Mouse (Mus musculus) heart, postnatal 25 days (tissue): ENCODE measurements around the gene Neurl3. TPM values are rescaled to one million over a fixed set of nuclear protein-coding genes. Genes with fewer than 3 reads are reported as not detected.

ENCODE experiments used
- DNase-seq: peaks from one replicate; pipeline ENCODE4 v3.0.0; 2022; ENCODE audit warnings: low spot score
- intact Hi-C: fragments of 180-260 bp; cut with DNase I; formaldehyde crosslinking; loops from one replicate; pipeline ENCODE4 v1.15.1; 2025
- total RNA-seq, 2 experiments: library from RNA; stranded (reverse); gene quantifications; 2 replicates each; pipeline ENCODE4 v1.2.3; 2021

Neurl3 gene
- 1 to 10 TPM; 3.1 to 3.4 TPM for total RNA-seq

DNA sequence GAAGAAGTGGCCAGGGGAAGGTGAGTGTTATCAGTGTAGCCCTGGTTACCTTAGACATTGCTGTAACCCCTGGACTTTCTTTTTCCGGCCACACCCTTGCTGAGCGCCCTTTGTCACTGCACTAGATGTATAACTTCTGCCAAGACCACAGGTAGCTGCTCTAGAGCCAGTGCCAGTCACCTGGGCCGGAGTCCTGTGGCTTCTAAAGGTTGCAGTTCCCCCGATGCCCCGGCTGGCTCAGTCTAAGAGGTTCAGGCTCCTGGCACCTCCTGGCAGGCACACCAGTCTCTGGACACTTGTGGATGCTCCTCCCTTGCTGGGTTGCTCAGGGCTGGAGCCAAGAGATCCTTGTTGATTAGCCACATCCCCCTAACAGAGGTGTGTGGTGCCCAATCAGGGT lies at the start of gene Neurl3:
Neurl3 (minus strand) TSS at position 225 of the 400 bp plus-strand sequence.
- intact Hi-C loops: no loop called here
- DNase-seq: no peak

DNA sequence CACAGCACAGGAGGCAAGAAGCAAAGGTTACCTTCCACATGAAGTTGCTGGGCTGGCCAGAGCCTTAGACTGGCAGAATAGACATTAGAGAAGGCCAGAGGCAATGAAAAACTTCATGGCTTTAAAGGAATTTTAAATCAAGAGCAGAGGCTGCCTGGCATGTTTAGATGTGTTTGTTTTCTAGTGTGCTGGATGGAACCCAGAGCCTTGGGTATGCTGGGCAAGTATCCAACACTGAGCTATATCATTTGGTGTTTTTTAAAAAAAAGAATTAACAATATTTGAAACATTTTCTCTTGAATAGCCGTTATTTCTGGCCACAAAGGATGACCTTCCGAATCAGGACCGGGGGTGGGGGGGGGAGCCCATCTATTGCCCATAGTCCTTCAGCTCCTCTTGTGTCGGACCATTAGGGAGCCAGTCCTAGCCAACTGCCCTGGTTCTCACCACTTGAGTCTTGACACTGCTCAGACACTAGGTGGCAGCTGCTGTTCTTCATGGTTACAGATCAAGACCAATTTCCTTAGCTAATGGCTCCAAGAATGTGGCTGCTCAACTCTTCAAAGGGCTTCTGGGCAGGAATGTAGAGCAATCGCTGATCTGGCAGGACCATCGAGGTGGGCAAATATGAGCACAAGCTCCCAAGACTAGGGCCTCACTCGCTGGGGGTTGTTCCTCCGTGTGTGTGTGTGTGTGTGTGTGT lies 49.4 kb upstream of the Neurl3 start:
- intact Hi-C loops: loop anchor here (2.0 kb wide), 2 partner anchors 169 to 177 kb away; no protein-coding TSS in a partner anchor
- DNase-seq: no peak

GRCm38 (mm10) chr1:36323076-36323475 lies 48.6 kb upstream of the Neurl3 start:
- DNase-seq: no peak
- intact Hi-C loops: no loop called here

GRCm38 (mm10) chr1:36321829-36322573 lies 47.5 kb upstream of the Neurl3 start:
- DNase-seq: no peak
- intact Hi-C loops: no loop called here

GRCm38 (mm10) chr1:36321164-36321563 lies 46.7 kb upstream of the Neurl3 start:
- intact Hi-C loops: no loop called here
- DNase-seq: no peak

DNA sequence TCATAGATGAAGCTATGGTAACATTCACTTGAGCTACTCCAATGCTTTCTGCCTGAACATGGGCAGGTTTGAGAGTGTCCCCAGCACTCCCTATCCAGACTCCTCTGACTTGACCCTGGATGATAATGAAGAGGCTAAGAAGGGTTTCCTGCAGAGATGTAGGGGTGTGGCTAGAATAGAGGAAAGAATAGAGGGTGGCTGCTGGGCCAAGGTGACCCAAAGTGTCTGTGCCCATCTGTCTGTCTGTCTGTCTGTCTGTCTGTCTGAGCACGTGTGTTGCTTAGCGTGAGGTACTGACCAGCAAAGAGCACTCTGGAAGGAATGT lies 41.3 kb upstream of the Neurl3 start:
- DNase-seq: no peak
- intact Hi-C loops: no loop called here

DNA sequence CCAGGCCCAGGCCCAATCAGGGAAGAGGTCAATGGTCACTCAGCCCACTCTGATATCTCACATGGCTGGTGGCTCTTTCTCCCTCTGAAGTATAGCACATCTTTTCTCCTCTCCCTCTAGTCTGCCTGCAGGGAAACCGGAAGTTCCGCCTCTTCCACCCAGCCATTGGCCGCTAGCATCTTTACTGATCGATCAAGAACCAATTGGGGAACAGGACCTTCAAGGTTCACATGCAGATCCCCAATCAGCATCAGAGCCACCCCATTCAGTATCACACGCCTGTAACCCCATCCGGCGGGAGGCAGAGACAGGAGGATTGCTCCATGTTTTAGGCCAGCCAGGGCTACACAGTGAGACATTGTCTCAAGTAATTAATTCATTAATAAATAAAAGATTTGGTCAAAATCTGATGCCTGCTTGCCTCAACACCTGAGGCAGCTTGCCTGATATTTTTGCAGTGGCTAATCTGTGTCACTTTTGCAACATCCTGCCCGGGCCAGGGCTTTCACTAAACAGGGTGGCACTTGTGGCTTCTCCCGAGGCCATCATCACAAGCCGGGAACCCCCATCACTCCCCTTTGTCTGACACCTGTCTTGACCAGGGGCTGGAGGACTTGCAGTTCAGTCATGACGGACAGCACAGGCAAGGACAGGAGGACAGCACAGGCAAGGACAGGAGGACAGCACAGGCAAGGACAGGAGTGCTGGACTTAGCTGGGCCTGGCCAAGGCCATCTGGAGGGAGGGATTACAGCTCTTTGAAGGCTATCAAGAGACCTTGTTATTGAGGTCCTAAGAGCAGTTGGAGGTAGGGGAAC lies 40.7 kb upstream of the Neurl3 start:
- no peak for DNase-seq
- intact Hi-C loops: no loop called here

- DNase-seq: peak; percentile 28
- intact Hi-C loops: no loop called here
Measured at GRCm38 (mm10) chr1:36309498-36309901, 35.0 kb upstream of the Neurl3 start.

- DNase-seq: no peak
- intact Hi-C loops: no loop called here
Measured at GRCm38 (mm10) chr1:36308966-36309475, 34.5 kb upstream of the Neurl3 start.

- intact Hi-C loops: no loop called here
Measured at GRCm38 (mm10) chr1:36308451-36308901, 34.0 kb upstream of the Neurl3 start.

GRCm38 (mm10) chr1:36307495-36308280 lies 33.2 kb upstream of the Neurl3 start, which contains the start of gene Arid5a:
Gene Arid5a (plus strand): TSS chr1:36307733.
- DNase-seq: peak; percentile 74
- intact Hi-C loops: no loop called here

More at GRCm38 (mm10) chr1:36308451-36308901, 34.0 kb upstream of the Neurl3 start:
- no peak for DNase-seq

DNA sequence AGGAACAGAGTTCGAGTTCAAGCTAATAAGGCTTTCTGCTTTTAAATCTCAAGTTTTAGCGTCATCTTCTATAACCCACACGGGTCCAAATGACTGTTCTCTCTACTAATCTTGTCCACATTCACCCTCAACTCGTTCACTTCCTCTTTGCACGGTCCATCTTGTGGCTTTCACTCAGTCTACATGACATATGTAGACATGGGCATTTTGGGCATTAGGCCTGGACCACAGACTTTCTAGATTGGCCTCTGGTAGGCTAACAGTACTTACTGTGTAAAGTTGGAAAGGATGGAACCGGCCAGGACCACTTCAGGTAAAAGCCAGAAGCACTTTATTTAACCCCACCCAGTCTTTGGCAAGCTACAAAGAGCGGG lies 32.6 kb upstream of the Neurl3 start:
- intact Hi-C loops: no loop called here
- no peak for DNase-seq

- no peak for DNase-seq
- intact Hi-C loops: no loop called here
Measured at GRCm38 (mm10) chr1:36306120-36306519, 31.6 kb upstream of the Neurl3 start.

DNA sequence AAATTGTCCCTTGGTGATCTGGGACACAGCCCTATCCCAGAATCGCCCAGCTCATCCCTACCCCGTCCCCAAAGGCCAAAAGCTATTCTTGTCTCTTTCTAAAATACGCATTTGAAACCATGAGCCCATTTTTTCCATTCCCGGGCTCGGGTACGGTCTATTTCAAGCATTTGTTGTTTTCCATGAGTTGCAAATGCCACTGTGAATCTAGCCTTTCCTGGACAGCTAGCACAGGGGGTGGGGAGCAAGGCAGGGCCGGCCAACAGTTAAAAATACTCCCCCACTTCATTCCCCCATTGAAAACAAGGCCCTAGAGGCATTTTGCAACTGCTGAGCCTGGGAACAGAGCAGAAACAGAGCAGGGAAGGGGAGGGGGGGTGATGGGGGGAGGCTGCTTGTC lies 30.3 kb upstream of the Neurl3 start:
- peak; percentile 31 for DNase-seq
- intact Hi-C loops: no loop called here

DNA sequence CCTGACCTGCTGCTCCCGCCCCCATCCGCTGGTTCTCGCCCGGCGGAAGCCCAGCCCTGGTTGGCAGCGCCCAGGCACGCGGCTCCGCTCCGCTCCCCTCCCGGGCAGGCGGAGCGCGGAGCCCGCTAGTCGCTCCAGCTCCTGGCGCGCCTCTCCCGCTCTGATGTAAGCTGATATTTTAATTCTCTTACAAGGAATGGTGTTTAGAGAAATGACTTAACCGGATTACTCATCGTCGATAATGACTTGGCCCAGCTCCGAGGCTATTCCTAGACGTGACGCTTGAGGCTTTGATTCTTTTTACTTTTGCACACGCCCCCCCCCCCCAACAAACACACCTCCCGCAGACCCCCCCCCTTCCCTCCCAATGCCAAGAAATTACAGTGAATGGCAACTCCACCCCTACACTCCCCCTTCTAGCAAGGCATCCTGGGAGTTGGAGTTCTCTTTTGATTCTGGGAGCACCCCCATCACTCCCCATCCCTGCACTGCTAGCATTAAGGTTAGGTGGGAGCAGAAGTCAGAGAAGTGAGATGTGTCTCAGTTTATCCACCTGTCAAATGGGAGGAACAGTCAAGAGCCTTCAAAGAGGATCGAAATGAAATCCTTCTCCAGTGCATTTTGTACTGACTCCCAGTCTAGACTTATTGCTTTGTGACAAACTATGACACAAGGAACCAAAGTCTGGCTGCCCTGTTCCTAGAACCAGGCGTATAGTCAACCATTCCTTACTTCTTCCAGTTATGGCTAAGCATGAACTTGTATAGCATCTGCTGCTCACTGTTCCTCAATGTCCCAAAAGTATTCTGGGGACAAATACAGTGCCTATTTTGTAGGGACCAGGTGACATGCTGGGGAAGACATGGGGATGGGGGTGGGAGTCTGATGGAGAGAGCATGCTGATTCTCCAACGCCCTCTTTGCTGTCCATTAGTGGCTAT lies 29.2 kb upstream of the Neurl3 start:
- DNase-seq: peak; percentile 82
- intact Hi-C loops: no loop called here

- intact Hi-C loops: no loop called here
- DNase-seq: no peak
Measured at GRCm38 (mm10) chr1:36302957-36303356, 28.5 kb upstream of the Neurl3 start.

- intact Hi-C loops: no loop called here
- DNase-seq: no peak
Measured at GRCm38 (mm10) chr1:36302273-36302672, 27.8 kb upstream of the Neurl3 start.

GRCm38 (mm10) chr1:36300486-36300885 lies 26.0 kb upstream of the Neurl3 start:
- intact Hi-C loops: no loop called here
- no peak for DNase-seq

- intact Hi-C loops: no loop called here
- no peak for DNase-seq
Measured at GRCm38 (mm10) chr1:36299676-36300075, 25.2 kb upstream of the Neurl3 start.
